Mouse (Mus musculus) hindbrain, embryonic 10.5 days (tissue): ENCODE results near the gene Rims1. TPM values are rescaled to one million over a fixed set of nuclear protein-coding genes. Genes with fewer than 3 reads are reported as not detected.

ENCODE experiments used
- DNase-seq: peaks from one replicate; pipeline ENCODE4 v3.0.0-alpha.2; 2017; ENCODE audit warnings: low spot score
- H3K27ac ChIP-seq: fragments of 300-500 bp; sonication (generic); 2 replicates; pipeline ENCODE4 v1.5.1; 2016; ENCODE audit warnings: mild to moderate bottlenecking, moderate library complexity
- H3K27me3 ChIP-seq: fragments of 300-500 bp; sonication (generic); 2 replicates; pipeline ENCODE4 v1.6.1; 2016; ENCODE audit warnings: mild to moderate bottlenecking; ENCODE audit not compliant: poor library complexity, insufficient read depth, severe bottlenecking
- H3K36me3 ChIP-seq: fragments of 300-500 bp; sonication (generic); 2 replicates; pipeline ENCODE4 v1.6.1; 2016; ENCODE audit warnings: mild to moderate bottlenecking, moderate library complexity
- H3K4me1 ChIP-seq: fragments of 300-500 bp; sonication (generic); replicated peaks from 2 replicates; pipeline ENCODE4 v1.6.1; 2016; ENCODE audit warnings: mild to moderate bottlenecking
- H3K4me3 ChIP-seq: fragments of 300-500 bp; sonication (generic); 2 replicates; pipeline ENCODE4 v1.5.1; 2016; ENCODE audit warnings: mild to moderate bottlenecking, moderate library complexity
- H3K9me3 ChIP-seq: fragments of 300-500 bp; sonication (generic); 2 replicates; pipeline ENCODE4 v1.6.1; 2016; ENCODE audit warnings: mild to moderate bottlenecking, moderate library complexity
- WGBS: fragments of 180-500 bp; shearing (Covaris S2); methylation state at CpG from one replicate; pipeline ENCODE4 v1.1.7; 2016; 5-methylcytosine and 5-hydroxymethylcytosine counted together
- polyA plus RNA-seq: library from polyadenylated mRNA; unstranded; fragments of >200 nt; fragmentation: Nextera tagmentation; extraction: Ambion mirVana; gene quantifications from 2 replicates; pipeline ENCODE4 v1.2.1, GENCODE M21; 2016

Rims1 gene
- polyA plus RNA-seq, 1 experiment from 2014 or later, result 2.6 TPM

- Histone ChIP-seq H3K4me1 (no peaks in the 10 kb centered on the region), H3K9me3 (no peaks in the 10 kb centered on the region), H3K27me3 (no peaks in the 10 kb centered on the region), H3K36me3 (no peaks in the 10 kb centered on the region), H3K4me3 (no peak overlapping the region), H3K27ac (no peak overlapping the region)
- no peak for DNase-seq
Observed at GRCm38 (mm10) chr1:22655983-22656382, 149.8 kb downstream of the Rims1 start.

GRCm38 (mm10) chr1:22654903-22655302, 150.9 kb downstream of the Rims1 start:
- Histone ChIP-seq H3K4me1 (peaks cover 1% of the 10 kb centered on the region; the same call in 1 of the 2 replicates), H3K27me3 (no peaks in the 10 kb centered on the region), H3K4me3 (no peak overlapping the region), H3K36me3 (no peaks in the 10 kb centered on the region), H3K27ac (no peak overlapping the region), H3K9me3 (no peaks in the 10 kb centered on the region)
- no peak for DNase-seq
- WGBS, result 87% methylated on average over 9 of the region's 9 CpGs

GRCm38 (mm10) chr1:22650588-22650987, 155.2 kb downstream of the Rims1 start:
- Histone ChIP-seq H3K4me1 (peaks cover 5% of the 10 kb centered on the region; the same call in 1 of the 2 replicates), H3K9me3 (no peaks in the 10 kb centered on the region), H3K27ac (no peak overlapping the region), H3K4me3 (no peak overlapping the region), H3K36me3 (no peaks in the 10 kb centered on the region), H3K27me3 (no peaks in the 10 kb centered on the region)
- WGBS, result 85% methylated on average over 7 of the region's 7 CpGs
- DNase-seq, result no peak

- H3K27me3 ChIP-seq, result no peaks in the 10 kb centered on the region
- peaks cover 5% of the 10 kb centered on the region; the same call in 1 of the 2 replicates for H3K4me1 ChIP-seq
- 84% methylated on average over 1 of the region's 1 CpGs for whole genome bisulfite sequencing
- no peaks in the 10 kb centered on the region for H3K9me3 ChIP-seq
- H3K27ac ChIP-seq, result no peak overlapping the region
- H3K36me3 ChIP-seq, result no peaks in the 10 kb centered on the region
- no peak for DNase-seq
- no peak overlapping the region for H3K4me3 ChIP-seq
Observed at GRCm38 (mm10) chr1:22649432-22649831, 156.4 kb downstream of the Rims1 start.

GRCm38 (mm10) chr1:22645257-22645656, 160.5 kb downstream of the Rims1 start:
- DNase-seq, result no peak
- no peaks in the 10 kb centered on the region for H3K27me3 ChIP-seq
- no peaks in the 10 kb centered on the region for H3K9me3 ChIP-seq
- H3K27ac ChIP-seq, result no peak overlapping the region
- no peaks in the 10 kb centered on the region for H3K36me3 ChIP-seq
- no peak overlapping the region for H3K4me3 ChIP-seq
- peaks cover 5% of the 10 kb centered on the region; the same call in 1 of the 2 replicates for H3K4me1 ChIP-seq
- WGBS, result 51% methylated on average over 2 of the region's 2 CpGs

GRCm38 (mm10) chr1:22640568-22640967, 165.2 kb downstream of the Rims1 start:
- no peaks in the 10 kb centered on the region for H3K36me3 ChIP-seq
- H3K27me3 ChIP-seq, result no peaks in the 10 kb centered on the region
- H3K4me3 ChIP-seq, result no peak overlapping the region
- no peaks in the 10 kb centered on the region for H3K4me1 ChIP-seq
- 94% methylated on average over 5 of the region's 5 CpGs for WGBS
- no peak overlapping the region for H3K27ac ChIP-seq
- no peaks in the 10 kb centered on the region for H3K9me3 ChIP-seq
- no peak for DNase-seq

- Histone ChIP-seq H3K9me3 (no peaks in the 10 kb centered on the region), H3K36me3 (no peaks in the 10 kb centered on the region), H3K4me1 (no peaks in the 10 kb centered on the region), H3K27me3 (no peaks in the 10 kb centered on the region), H3K4me3 (no peak overlapping the region), H3K27ac (no peak overlapping the region)
- no peak for DNase-seq
- 86% methylated on average over 3 of the region's 3 CpGs for WGBS
Observed at GRCm38 (mm10) chr1:22639702-22640101, 166.1 kb downstream of the Rims1 start.

GRCm38 (mm10) chr1:22633871-22634270, 171.9 kb downstream of the Rims1 start:
- H3K4me1 ChIP-seq, result no peaks in the 10 kb centered on the region
- H3K9me3 ChIP-seq, result no peaks in the 10 kb centered on the region
- no peaks in the 10 kb centered on the region for H3K36me3 ChIP-seq
- H3K27ac ChIP-seq, result no peak overlapping the region
- DNase-seq, result no peak
- 95% methylated on average over 2 of the region's 2 CpGs for WGBS
- H3K27me3 ChIP-seq, result no peaks in the 10 kb centered on the region
- no peak overlapping the region for H3K4me3 ChIP-seq

- H3K36me3 ChIP-seq, result no peaks in the 10 kb centered on the region
- H3K9me3 ChIP-seq, result no peaks in the 10 kb centered on the region
- no peaks in the 10 kb centered on the region for H3K4me1 ChIP-seq
- H3K27ac ChIP-seq, result no peak overlapping the region
- no peaks in the 10 kb centered on the region for H3K27me3 ChIP-seq
- 80% methylated on average over 7 of the region's 7 CpGs for WGBS
- H3K4me3 ChIP-seq, result no peak overlapping the region
- DNase-seq, result no peak
Observed at GRCm38 (mm10) chr1:22632551-22632950, 173.2 kb downstream of the Rims1 start.

- Histone ChIP-seq H3K4me3 (no peak overlapping the region), H3K27ac (no peak overlapping the region), H3K36me3 (no peaks in the 10 kb centered on the region), H3K9me3 (no peaks in the 10 kb centered on the region), H3K4me1 (no peaks in the 10 kb centered on the region), H3K27me3 (no peaks in the 10 kb centered on the region)
- no peak for DNase-seq
- whole genome bisulfite sequencing, result 75% methylated on average over 6 of the region's 6 CpGs
Observed at GRCm38 (mm10) chr1:22631991-22632390, 173.8 kb downstream of the Rims1 start.

- Histone ChIP-seq H3K4me1 (no peaks in the 10 kb centered on the region), H3K4me3 (no peak overlapping the region), H3K9me3 (no peaks in the 10 kb centered on the region), H3K27ac (no peak overlapping the region), H3K36me3 (no peaks in the 10 kb centered on the region), H3K27me3 (no peaks in the 10 kb centered on the region)
- WGBS, result 84% methylated on average over 8 of the region's 8 CpGs
- DNase-seq, result no peak
Observed at GRCm38 (mm10) chr1:22629011-22629410, 176.8 kb downstream of the Rims1 start.

- no peaks in the 10 kb centered on the region for H3K9me3 ChIP-seq
- WGBS, result 71% methylated on average over 5 of the region's 5 CpGs
- no peaks in the 10 kb centered on the region for H3K36me3 ChIP-seq
- no peak for DNase-seq
- no peaks in the 10 kb centered on the region for H3K27me3 ChIP-seq
- no peak overlapping the region for H3K4me3 ChIP-seq
- no peak overlapping the region for H3K27ac ChIP-seq
- H3K4me1 ChIP-seq, result no peaks in the 10 kb centered on the region
Observed at GRCm38 (mm10) chr1:22627013-22627412, 178.8 kb downstream of the Rims1 start.

GRCm38 (mm10) chr1:22626295-22626694, 179.5 kb downstream of the Rims1 start:
- H3K27me3 ChIP-seq, result no peaks in the 10 kb centered on the region
- H3K4me3 ChIP-seq, result no peak overlapping the region
- H3K4me1 ChIP-seq, result no peaks in the 10 kb centered on the region
- no peaks in the 10 kb centered on the region for H3K36me3 ChIP-seq
- H3K27ac ChIP-seq, result no peak overlapping the region
- DNase-seq, result no peak
- no peaks in the 10 kb centered on the region for H3K9me3 ChIP-seq
- WGBS, result 78% methylated on average over 3 of the region's 3 CpGs

GRCm38 (mm10) chr1:22620827-22621226, 185.0 kb downstream of the Rims1 start:
- H3K36me3 ChIP-seq, result no peaks in the 10 kb centered on the region
- 62% methylated on average over 8 of the region's 8 CpGs for WGBS
- 0 out of 2 replicates have a peak, but pooled peaks cover 3% of the 10 kb centered on the region for H3K4me1 ChIP-seq
- H3K27me3 ChIP-seq, result no peaks in the 10 kb centered on the region
- DNase-seq, result no peak
- H3K27ac ChIP-seq, result no peak overlapping the region
- no peak overlapping the region for H3K4me3 ChIP-seq
- 0 out of 2 replicates have a peak, but pooled peaks cover 4% of the 10 kb centered on the region for H3K9me3 ChIP-seq
